Mouse (Mus musculus) kidney, embryonic 16.5 days (tissue): ENCODE results near the gene Arhgap31. TPM values are rescaled to one million over a fixed set of nuclear protein-coding genes. Genes with fewer than 3 reads are reported as not detected.
A peak's percentile ranks its signal among the peaks of the same experiment; 100 is the strongest.

Experiments
- ATAC-seq: fragments of 200-750 bp; cut with Nextera tagmentation; 2 replicates; pipeline ENCODE4 v1.8.0; 2017; ENCODE audit warnings: moderate TSS enrichment; ENCODE audit not compliant: low FRiP score, low TSS enrichment
- H3K27ac ChIP-seq: fragments of 300-500 bp; sonication (generic); 2 replicates; pipeline ENCODE4 v1.5.1; 2014; ENCODE audit warnings: low read length
- H3K27me3 ChIP-seq: fragments of 300-500 bp; sonication (generic); 2 replicates; pipeline ENCODE4 v1.6.1; 2014; ENCODE audit warnings: low read length, control low read depth, mixed read lengths; ENCODE audit not compliant: insufficient read depth
- H3K36me3 ChIP-seq: fragments of 300-500 bp; sonication (generic); 2 replicates; pipeline ENCODE4 v1.6.1; 2014; ENCODE audit warnings: low read length, control low read depth, mixed read lengths; ENCODE audit not compliant: insufficient read depth
- H3K4me1 ChIP-seq: fragments of 300-500 bp; sonication (generic); 2 replicates; pipeline ENCODE4 v1.6.1; 2014; ENCODE audit warnings: low read length, control low read depth, mixed read lengths; ENCODE audit not compliant: insufficient read depth
- H3K4me2 ChIP-seq: fragments of 300-500 bp; sonication (generic); replicated peaks from 2 replicates; pipeline ENCODE4 v1.6.1; 2014; ENCODE audit warnings: low read depth, low read length
- H3K4me3 ChIP-seq: fragments of 300-500 bp; sonication (generic); 2 replicates; pipeline ENCODE4 v1.5.1; 2014; ENCODE audit warnings: mild to moderate bottlenecking, low read length
- H3K9ac ChIP-seq: fragments of 300-500 bp; sonication (generic); replicated peaks from 2 replicates; pipeline ENCODE4 v1.6.1; 2014; ENCODE audit warnings: low read length
- H3K9me3 ChIP-seq: fragments of 300-500 bp; sonication (generic); 2 replicates; pipeline ENCODE4 v1.6.1; 2016; ENCODE audit warnings: low read length, control low read depth
- WGBS: fragments of 180-500 bp; shearing (Covaris S2); extraction: QIAGEN DNeasy Blood & Tissue Kit; methylation state at CpG from one replicate; pipeline ENCODE4 v1.1.7; 2014; 5-methylcytosine and 5-hydroxymethylcytosine counted together
- polyA plus RNA-seq: library from polyadenylated mRNA; unstranded; fragments of >200 nt; fragmentation: Nextera tagmentation; extraction: Ambion mirVana; gene quantifications from 2 replicates; pipeline ENCODE4 v1.2.1, GENCODE M21; 2015

The Arhgap31 gene
- polyA plus RNA-seq, 1 experiment from 2014 or later = 10.8 TPM

GRCm38 (mm10) chr16:38602989-38603804 lies 109.9 kb downstream of the Arhgap31 start:
- H3K36me3 ChIP-seq = peaks cover 28% of the 10 kb centered on the region
- no peaks in the 10 kb centered on the region for H3K27me3 ChIP-seq
- 56% methylated on average over 11 of the region's 11 CpGs for WGBS

GRCm38 (mm10) chr16:38598986-38599680 lies 113.9 kb downstream of the Arhgap31 start:
- H3K36me3 ChIP-seq = peaks cover 18% of the 10 kb centered on the region
- H3K4me2 ChIP-seq = no peak overlapping the region
- H3K27me3 ChIP-seq = no peaks in the 10 kb centered on the region
- no peak overlapping the region for H3K9ac ChIP-seq
- no peak overlapping the region for H3K27ac ChIP-seq
- H3K9me3 ChIP-seq = no peaks in the 10 kb centered on the region; the same call in 1 of the 2 replicates
- no peak overlapping the region for H3K4me3 ChIP-seq
- no peak for ATAC-seq
- no peaks in the 10 kb centered on the region for H3K4me1 ChIP-seq
- WGBS = 44% methylated on average over 11 of the region's 11 CpGs

More at GRCm38 (mm10) chr16:38602989-38603804, 109.9 kb downstream of the Arhgap31 start:
- no peak overlapping the region for H3K4me3 ChIP-seq
- H3K27ac ChIP-seq = no peak overlapping the region
- no peaks in the 10 kb centered on the region for H3K4me1 ChIP-seq
- no peaks in the 10 kb centered on the region for H3K9me3 ChIP-seq
- H3K9ac ChIP-seq = no peak overlapping the region
- no peak overlapping the region for H3K4me2 ChIP-seq
- peak; percentile 49 for ATAC-seq

- Histone ChIP-seq H3K4me1 (no peaks in the 10 kb centered on the region), H3K4me2 (no peak overlapping the region), H3K27ac (no peak overlapping the region), H3K27me3 (no peaks in the 10 kb centered on the region), H3K36me3 (peaks cover 28% of the 10 kb centered on the region), H3K9me3 (no peaks in the 10 kb centered on the region; the same call in 1 of the 2 replicates), H3K9ac (no peak overlapping the region), H3K4me3 (no peak overlapping the region)
- ATAC-seq = no peak
- WGBS = 78% methylated on average over 2 of the region's 2 CpGs
These were observed 116.4 kb downstream of the Arhgap31 start for GRCm38 (mm10) chr16:38596651-38597050.

- no peak for ATAC-seq
- no peak overlapping the region for H3K27ac ChIP-seq
- no peak overlapping the region for H3K4me3 ChIP-seq
- 89% methylated on average over 2 of the region's 2 CpGs for WGBS
- no peaks in the 10 kb centered on the region; the same call in 1 of the 2 replicates for H3K9me3 ChIP-seq
- H3K36me3 ChIP-seq = peaks cover 28% of the 10 kb centered on the region
- H3K27me3 ChIP-seq = no peaks in the 10 kb centered on the region
- no peak overlapping the region for H3K4me2 ChIP-seq
- no peaks in the 10 kb centered on the region for H3K4me1 ChIP-seq
- H3K9ac ChIP-seq = no peak overlapping the region
These were observed 117.0 kb downstream of the Arhgap31 start for GRCm38 (mm10) chr16:38596099-38596498.

GRCm38 (mm10) chr16:38594435-38594834 lies 118.6 kb downstream of the Arhgap31 start:
- Histone ChIP-seq H3K27me3 (no peaks in the 10 kb centered on the region), H3K36me3 (peaks cover 36% of the 10 kb centered on the region), H3K4me1 (no peaks in the 10 kb centered on the region), H3K9ac (no peak overlapping the region), H3K4me2 (no peak overlapping the region), H3K9me3 (no peaks in the 10 kb centered on the region; the same call in 1 of the 2 replicates), H3K4me3 (no peak overlapping the region), H3K27ac (no peak overlapping the region)
- WGBS = 86% methylated on average over 1 of the region's 1 CpGs
- ATAC-seq = no peak

- H3K9ac ChIP-seq = no peak overlapping the region
- no peaks in the 10 kb centered on the region for H3K27me3 ChIP-seq
- peaks cover 46% of the 10 kb centered on the region for H3K36me3 ChIP-seq
- no peak overlapping the region for H3K4me3 ChIP-seq
- no peaks in the 10 kb centered on the region; the same call in 1 of the 2 replicates for H3K9me3 ChIP-seq
- ATAC-seq = no peak
- WGBS = 97% methylated on average over 4 of the region's 4 CpGs
- no peak overlapping the region for H3K4me2 ChIP-seq
- no peak overlapping the region for H3K27ac ChIP-seq
- H3K4me1 ChIP-seq = no peaks in the 10 kb centered on the region
These were observed 120.1 kb downstream of the Arhgap31 start for GRCm38 (mm10) chr16:38592946-38593345.

- Histone ChIP-seq H3K27me3 (no peaks in the 10 kb centered on the region), H3K27ac (no peak overlapping the region), H3K9me3 (no peaks in the 10 kb centered on the region; the same call in 1 of the 2 replicates), H3K36me3 (peaks cover 54% of the 10 kb centered on the region), H3K9ac (no peak overlapping the region), H3K4me3 (no peak overlapping the region), H3K4me1 (no peaks in the 10 kb centered on the region), H3K4me2 (no peak overlapping the region)
- WGBS = 83% methylated on average over 12 of the region's 12 CpGs
- ATAC-seq = no peak
These were observed 120.9 kb downstream of the Arhgap31 start for GRCm38 (mm10) chr16:38592026-38592678.

- H3K36me3 ChIP-seq = peaks cover 58% of the 10 kb centered on the region
- 72% methylated on average over 3 of the region's 3 CpGs for WGBS
These were observed 121.6 kb downstream of the Arhgap31 start for GRCm38 (mm10) chr16:38591506-38591905.

GRCm38 (mm10) chr16:38587572-38587971 lies 125.5 kb downstream of the Arhgap31 start:
- 87% methylated on average over 4 of the region's 4 CpGs for WGBS
- no peak for ATAC-seq

More at GRCm38 (mm10) chr16:38591506-38591905, 121.6 kb downstream of the Arhgap31 start:
- H3K4me3 ChIP-seq = no peak overlapping the region
- H3K27me3 ChIP-seq = no peaks in the 10 kb centered on the region
- no peak overlapping the region for H3K27ac ChIP-seq
- H3K4me1 ChIP-seq = no peaks in the 10 kb centered on the region
- no peak overlapping the region for H3K4me2 ChIP-seq
- H3K9ac ChIP-seq = no peak overlapping the region
- H3K9me3 ChIP-seq = no peaks in the 10 kb centered on the region
- no peak for ATAC-seq

More at GRCm38 (mm10) chr16:38587572-38587971, 125.5 kb downstream of the Arhgap31 start:
- Histone ChIP-seq H3K4me1 (no peaks in the 10 kb centered on the region), H3K4me3 (no peak overlapping the region), H3K36me3 (peaks cover 79% of the 10 kb centered on the region), H3K9me3 (no peaks in the 10 kb centered on the region), H3K27ac (no peak overlapping the region), H3K9ac (no peak overlapping the region), H3K4me2 (no peak overlapping the region), H3K27me3 (no peaks in the 10 kb centered on the region)
